Mouse (Mus musculus) layer of hippocampus, adult 2 months (tissue): ENCODE results near the gene Mfap1a. TPM values are rescaled to one million over a fixed set of nuclear protein-coding genes. Genes with fewer than 3 reads are reported as not detected.
A peak's percentile ranks its signal among the peaks of the same experiment; 100 is the strongest.
"Not testable (repeated sequence)": the region's sequence is repeated elsewhere in the genome, so short reads cannot be mapped to it uniquely, and the experiment has no call there.

ENCODE experiments used
- DNase-seq, 2 experiments: peaks; one replicate each; pipeline ENCODE4 v3.0.0; 2022; ENCODE audit warnings: low spot score in 2 of 2
- H3K27ac ChIP-seq: fragments of 200-600 bp; 2 replicates; pipeline ENCODE4 v1.8.1; 2022
- H3K4me3 ChIP-seq: fragments of 200-600 bp; 2 replicates; pipeline ENCODE4 v1.8.1; 2022; ENCODE audit warnings: mild to moderate bottlenecking
- CTCF ChIP-seq: fragments of 200-600 bp; conservative IDR thresholded peaks from 2 replicates; pipeline ENCODE4 v1.8.1; 2022; ENCODE audit warnings: antibody characterized with exemption, mild to moderate bottlenecking, moderate library complexity
- long read RNA-seq, 2 experiments: library from polyadenylated mRNA; stranded (forward); transcript quantifications; one replicate each; pipeline ENCODE4 v2.0.0; 2021; ENCODE audit warnings: borderline mapping rate in 2 of 2
- total RNA-seq, 2 experiments: library from RNA; stranded (reverse); gene quantifications; 2 replicates each; pipeline ENCODE4 v1.2.3; 2021

The Mfap1a gene
- 10 to 100 TPM; 31.4 to 34.0 TPM for total RNA-seq
- long read RNA-seq, experiment 1, full-length matches to known transcripts, result 15 of 18 reads
- long read RNA-seq, experiment 1, partial matches to known transcripts, result 1 of 18 reads
- long read RNA-seq, experiment 1, other reads (novel, unspliced or antisense), result 2 of 18 reads
- long read RNA-seq, experiment 2, full-length matches to known transcripts, result 29 of 35 reads
- long read RNA-seq, experiment 2, partial matches to known transcripts, result 0 of 35 reads
- long read RNA-seq, experiment 2, other reads (novel, unspliced or antisense), result 6 of 35 reads

DNA sequence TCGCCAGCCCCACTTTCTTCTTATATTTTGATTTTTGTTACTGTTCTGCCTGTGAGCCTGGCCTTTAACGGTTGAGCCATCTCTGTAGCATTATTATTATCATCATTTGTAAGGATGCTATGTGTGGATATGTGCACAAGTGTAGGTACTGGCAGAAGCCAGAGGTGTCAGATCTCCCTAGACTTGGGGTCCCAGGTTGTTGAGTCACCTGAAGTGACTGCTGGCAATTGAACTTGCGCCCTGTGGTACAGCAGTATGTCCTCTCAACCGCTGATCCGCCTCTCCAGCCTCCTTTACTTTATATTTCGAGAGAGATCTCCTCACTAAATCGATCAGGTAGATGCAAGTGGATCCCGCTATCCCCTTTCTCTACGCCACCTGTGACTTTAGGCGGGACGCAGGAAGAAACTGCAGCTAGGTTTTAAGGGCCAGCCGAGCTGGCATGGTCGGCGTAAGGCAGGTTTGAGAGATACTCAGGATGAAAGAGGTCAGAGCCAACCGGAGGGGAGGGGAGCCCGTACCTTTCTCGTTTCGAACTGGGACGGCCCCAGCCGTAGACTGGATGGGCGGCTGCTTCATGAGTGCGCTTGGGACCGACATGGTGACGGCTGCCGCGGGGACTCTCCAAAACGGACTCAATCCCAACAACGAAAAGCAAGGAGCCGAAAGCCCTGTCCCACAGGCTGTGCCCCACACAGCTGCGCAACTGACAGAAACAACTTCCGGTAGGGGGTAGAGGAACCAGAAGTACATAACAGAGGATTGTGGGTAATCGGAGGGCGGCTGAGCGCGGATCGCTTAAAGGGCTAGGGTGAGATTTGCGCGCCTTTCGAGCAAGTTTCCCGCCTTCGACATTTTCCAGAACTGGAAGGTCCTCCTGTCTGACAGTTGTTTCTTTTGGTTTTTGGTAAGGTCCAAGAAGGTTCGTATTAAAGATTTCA, at the start of gene Mfap1a, which contains the start of gene Wdr76:
Gene Mfap1a (minus strand): TSS at position 724 of the 941 bp plus-strand sequence.
Gene Wdr76 (plus strand): TSS at position 782 of the 941 bp plus-strand sequence.
- peak within 1 kb of the TSS; percentile 86 for H3K27ac ChIP-seq
- peak; percentile 55 for TF ChIP-seq CTCF
- DNase-seq, result peak; percentile 83 to 88
- H3K4me3 ChIP-seq, result peak within 1 kb of the TSS; percentile 88

DNA sequence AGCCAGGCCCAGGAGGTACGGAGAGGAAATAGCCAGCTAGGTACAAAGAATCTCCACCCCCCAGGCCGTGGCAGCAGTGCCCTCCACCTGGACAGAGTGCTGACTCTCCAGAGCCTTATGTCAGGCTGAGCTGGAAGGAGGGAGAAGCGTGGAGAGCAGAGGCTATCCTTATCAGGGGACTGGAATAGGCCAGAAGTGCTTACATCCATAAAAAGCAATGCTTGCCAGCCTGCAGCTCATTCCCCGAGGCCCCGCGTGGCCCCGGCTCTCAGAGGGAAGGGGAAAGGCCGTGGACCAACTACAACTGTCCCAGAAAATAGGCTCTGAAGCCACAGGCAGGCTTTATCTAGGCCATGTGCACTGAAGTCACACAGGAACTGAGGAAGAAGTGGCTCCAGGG, 44.8 kb upstream of the Mfap1a start:
- H3K27ac ChIP-seq, result no peak overlapping the region
- TF ChIP-seq CTCF, result no peak
- no peak overlapping the region for H3K4me3 ChIP-seq
- no peak for DNase-seq

DNA sequence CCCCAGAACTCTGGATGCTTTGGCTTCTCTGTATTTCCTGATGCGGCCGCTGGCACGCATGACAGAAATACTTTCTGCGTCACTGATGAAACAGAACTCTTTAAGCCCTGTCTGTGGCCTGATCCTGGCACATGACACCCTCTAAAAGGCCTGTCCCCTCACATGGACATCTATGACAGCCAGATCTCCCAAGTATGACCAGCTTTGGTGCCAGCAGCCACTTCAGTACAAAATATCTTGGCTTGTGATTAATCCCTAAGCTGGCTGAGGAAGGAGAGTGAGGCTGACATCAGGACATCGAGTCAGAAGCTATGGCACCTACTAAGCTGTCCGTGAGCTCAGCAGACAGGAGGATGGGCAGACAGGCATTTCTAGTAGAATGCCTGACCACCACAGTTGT, 43.2 kb upstream of the Mfap1a start:
- TF ChIP-seq CTCF, result no peak
- no peak for DNase-seq
- Histone ChIP-seq H3K4me3 (no peak overlapping the region), H3K27ac (no peak overlapping the region)

DNA sequence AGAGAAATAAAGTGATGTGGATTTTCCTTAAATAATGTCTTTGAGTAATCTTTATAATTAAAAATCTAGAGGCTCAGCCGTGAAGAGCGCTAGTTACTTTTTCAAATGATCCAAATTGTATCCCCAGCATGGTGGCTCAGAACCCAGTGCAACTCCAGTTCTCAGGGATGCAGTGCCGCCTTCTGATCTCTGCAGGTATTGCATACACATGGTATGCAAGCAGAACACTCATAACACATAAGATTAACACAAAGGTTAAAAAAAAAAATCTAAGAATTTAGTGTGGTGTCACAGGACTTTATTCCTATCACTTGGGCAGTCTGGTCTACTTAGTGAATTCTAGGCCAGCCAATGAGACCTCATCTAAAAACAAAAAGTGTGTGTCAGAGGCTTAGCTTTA, 38.4 kb upstream of the Mfap1a start:
- no peak for DNase-seq
- Histone ChIP-seq H3K4me3 (no peak overlapping the region), H3K27ac (no peak overlapping the region)
- peak; percentile 38 for TF ChIP-seq CTCF

DNA sequence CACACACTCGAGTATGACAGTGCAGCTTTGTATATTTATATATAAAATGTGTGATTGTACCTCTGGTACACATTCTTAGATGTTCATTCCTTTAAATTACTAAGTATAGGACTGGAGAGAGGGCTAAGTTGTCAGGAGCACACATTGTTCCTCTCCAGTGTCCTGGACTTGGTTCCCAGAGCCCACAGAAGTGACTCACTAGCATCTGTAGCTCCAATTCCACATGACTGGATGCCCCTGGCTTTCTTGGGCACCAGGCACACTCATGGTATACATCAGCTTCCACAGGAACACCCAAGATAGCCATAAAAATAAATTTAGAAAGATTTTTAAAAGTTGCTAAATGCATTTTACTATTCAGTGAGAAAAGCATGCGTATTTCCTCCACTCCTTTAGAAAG, 18.6 kb upstream of the Mfap1a start:
- no peak for DNase-seq
- Histone ChIP-seq H3K27ac (no peak overlapping the region), H3K4me3 (no peak overlapping the region)
- TF ChIP-seq CTCF, result no peak

DNA sequence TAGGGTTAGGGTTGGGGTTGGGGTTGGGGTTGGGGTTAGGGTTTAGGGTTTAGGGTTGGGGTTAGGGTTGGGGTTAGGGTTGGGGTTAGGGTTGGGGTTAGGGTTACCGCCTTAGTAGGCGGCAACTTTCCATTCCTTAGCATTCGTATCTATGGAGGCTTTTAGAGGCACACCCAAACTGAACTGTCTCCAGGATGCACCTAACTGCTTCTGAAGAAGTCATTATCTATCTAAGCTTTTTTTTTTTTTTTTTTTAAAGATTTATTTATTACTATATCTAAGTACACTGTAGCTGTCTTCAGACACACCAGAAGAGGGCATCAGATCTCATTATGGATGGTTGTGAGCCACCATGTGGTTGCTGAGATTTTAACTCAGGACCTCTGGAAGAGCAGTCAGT, 16.4 kb upstream of the Mfap1a start:
- not testable (repeated sequence) for H3K4me3 ChIP-seq, H3K27ac ChIP-seq, DNase-seq

DNA sequence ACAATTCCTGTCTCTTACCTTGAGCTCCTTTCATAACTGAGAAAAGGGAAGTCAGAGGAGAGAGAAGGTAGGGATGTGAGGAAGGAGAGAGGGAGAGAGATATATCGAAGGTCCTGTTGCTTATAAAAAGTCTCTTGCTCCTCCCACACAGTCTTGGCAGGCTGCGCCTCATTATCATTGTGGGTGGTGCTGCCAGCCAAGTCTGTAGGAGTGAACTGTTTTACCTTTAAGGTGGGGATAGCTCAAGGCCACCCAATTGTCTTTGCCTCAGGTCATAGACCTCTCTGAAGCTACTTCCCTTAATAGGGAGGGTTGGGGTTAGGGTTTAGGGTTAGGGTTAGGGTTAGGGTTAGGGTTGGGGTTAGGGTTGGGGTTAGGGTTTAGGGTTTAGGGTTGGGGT, 15.5 kb upstream of the Mfap1a start:
- TF ChIP-seq CTCF, result no peak
- Histone ChIP-seq H3K27ac (no peak overlapping the region), H3K4me3 (no peak overlapping the region)
- no peak for DNase-seq

DNA sequence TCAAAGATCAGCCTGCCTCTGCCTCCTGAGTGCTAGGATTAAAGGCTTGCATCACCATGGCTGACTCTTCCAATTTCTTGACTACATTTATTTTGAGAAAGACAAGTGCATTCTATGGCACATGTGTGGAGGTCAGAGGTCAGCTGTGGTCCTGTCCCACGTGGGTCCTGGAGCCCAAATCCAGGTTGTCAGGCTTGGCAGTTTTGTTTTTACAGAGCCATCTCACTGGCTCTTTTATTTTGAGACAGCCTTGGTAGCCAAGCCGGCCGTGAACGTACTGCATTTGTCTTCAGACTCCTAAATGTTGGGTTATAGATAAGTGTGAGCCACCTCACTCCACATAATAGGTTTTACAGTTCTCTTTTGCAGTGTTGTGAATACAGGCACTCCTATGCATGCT, 12.2 kb upstream of the Mfap1a start:
- not testable (repeated sequence) for H3K27ac ChIP-seq, DNase-seq, H3K4me3 ChIP-seq

DNA sequence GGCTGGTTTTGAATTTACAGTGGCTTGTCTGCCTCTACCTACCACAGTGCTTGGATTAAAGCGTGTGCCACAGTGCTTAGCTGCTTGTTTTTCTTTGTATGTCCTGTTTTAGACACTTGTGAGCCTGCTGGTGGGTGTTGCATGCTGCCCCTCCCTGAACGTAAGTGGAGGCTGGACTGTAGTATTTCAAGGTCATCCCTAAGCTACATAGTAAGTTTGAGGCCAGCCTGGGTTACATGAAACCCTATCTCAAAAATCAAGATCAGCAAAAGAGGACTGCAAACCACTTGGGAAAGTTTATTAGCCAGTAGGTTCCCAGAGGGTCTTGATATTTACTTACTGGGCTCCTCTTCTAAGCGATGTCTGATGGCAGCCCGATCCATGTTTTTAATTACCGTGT, 11.6 kb upstream of the Mfap1a start:
- no peak for DNase-seq
- no peak overlapping the region for H3K4me3 ChIP-seq
- no peak overlapping the region for H3K27ac ChIP-seq
- no peak for TF ChIP-seq CTCF

DNA sequence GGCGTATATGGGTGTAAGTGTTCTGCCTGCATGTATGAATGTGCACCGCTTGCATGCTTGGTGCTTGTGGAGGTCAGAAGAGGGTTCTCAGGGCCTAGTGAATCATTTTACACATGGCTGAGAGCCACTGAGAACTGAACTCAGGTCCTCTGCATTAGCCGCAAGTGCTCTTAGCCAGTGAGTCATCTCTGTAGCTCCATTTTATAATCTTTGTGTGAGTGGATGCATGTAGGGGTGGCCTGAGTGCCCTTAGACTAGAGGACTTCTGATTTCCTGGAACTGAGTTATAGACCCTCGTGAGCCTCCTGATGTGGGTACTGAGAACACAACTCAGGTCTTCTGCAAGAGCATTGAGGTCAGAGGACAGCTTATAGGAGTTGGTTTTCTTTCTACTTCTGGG, 7.7 kb upstream of the Mfap1a start:
- Histone ChIP-seq H3K4me3 (no peak overlapping the region), H3K27ac (no peak overlapping the region)
- no peak for DNase-seq
- TF ChIP-seq CTCF, result no peak

DNA sequence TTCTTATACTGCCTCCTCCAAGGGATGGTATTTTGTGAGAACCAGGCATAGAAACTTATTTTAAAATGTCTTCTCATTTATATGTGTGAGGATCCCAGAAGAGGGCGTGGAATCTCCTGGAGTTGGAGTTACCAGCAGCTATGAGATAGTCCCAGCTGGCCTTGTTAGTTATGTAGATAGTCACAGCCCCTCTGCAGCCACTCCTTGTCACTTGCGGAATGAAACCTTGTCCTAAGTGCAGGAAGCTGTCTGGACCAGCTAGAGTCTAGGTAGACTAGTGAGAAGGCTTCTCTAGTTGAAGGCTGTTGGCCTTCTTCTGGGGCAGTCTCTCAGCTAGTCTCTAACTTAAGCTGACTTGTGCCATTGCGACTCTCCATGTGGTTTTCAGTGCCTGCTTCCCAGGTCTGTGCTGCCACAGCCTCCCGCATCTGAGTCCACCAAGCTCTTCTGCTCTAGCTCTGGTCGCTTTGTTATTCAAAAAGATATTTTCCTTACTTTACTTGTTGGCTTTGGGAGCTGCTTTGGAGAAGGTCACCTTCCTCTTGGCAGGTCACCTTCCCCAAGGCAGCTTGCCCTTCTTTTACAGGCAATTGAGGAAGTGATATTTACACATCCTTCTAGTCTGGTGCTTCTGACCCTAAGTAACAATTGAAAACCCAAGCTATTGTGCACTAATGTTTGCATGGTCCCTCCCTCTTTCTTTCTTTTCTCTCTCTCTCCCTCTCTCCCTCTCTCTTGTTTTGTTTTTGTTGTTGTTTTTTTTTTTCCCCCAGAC, 6.7 kb upstream of the Mfap1a start:
- not testable (repeated sequence) for H3K27ac ChIP-seq, H3K4me3 ChIP-seq, DNase-seq

DNA sequence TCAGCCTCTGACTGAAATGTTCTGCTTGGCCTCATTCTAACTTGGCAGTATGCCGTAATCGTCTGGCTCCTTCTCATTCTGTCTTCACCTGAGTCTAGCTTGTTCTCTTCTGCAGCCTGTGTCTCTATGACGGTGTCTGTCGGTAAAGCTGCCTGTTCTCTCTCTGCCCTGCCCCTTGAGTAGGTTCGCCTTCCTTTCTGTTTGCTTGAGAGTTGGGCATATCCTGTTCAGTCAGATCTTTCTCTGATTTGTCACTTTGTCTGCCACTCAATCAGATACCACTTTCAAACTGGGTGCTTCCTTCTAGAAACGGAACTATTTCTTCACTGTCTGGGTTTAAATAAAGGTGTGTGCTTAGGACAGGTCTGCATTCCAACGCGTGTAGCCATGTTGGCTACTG, 4.9 kb upstream of the Mfap1a start:
- Histone ChIP-seq H3K27ac (no peak overlapping the region), H3K4me3 (no peak overlapping the region)
- TF ChIP-seq CTCF, result no peak
- DNase-seq, result no peak

DNA sequence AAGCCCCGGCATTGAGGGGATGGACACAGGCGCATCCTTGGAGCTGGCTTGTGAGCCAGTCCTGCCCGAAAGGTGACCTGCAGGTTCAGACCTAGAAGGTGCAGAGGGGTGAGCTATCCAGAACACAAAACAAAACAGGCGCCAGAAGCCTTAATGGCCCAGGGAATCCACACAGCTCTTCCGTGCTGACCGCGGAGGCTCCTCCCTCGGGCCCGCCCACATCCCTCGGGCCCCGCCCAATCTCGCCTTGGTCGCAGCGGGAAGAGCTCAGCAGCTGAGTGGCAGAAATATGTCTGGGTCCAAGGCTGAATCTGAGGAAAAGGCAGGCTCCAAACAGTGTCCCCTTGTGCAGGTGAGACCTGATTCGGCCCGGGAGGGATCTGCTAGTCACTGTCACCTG, 3.1 kb upstream of the Mfap1a start:
- Histone ChIP-seq H3K27ac (0 out of 2 replicates have a peak overlapping the region, but pooled peaks have one; percentile 23), H3K4me3 (peak overlapping the region; percentile 56)
- peak; percentile 27 to 64 for DNase-seq
- TF ChIP-seq CTCF, result no peak
